Mouse (Mus musculus): Measurements from ENCODE around the gene Trappc5. TPM values are rescaled to one million over a fixed set of nuclear protein-coding genes. Genes with fewer than 3 reads are reported as not detected.
A peak's percentile ranks its signal among the peaks of the same experiment; 100 is the strongest.

Trappc5 gene
- polyA plus RNA-seq (2012; rRNA removed): 22.8 and 27.4 TPM in 2 replicates

DNA sequence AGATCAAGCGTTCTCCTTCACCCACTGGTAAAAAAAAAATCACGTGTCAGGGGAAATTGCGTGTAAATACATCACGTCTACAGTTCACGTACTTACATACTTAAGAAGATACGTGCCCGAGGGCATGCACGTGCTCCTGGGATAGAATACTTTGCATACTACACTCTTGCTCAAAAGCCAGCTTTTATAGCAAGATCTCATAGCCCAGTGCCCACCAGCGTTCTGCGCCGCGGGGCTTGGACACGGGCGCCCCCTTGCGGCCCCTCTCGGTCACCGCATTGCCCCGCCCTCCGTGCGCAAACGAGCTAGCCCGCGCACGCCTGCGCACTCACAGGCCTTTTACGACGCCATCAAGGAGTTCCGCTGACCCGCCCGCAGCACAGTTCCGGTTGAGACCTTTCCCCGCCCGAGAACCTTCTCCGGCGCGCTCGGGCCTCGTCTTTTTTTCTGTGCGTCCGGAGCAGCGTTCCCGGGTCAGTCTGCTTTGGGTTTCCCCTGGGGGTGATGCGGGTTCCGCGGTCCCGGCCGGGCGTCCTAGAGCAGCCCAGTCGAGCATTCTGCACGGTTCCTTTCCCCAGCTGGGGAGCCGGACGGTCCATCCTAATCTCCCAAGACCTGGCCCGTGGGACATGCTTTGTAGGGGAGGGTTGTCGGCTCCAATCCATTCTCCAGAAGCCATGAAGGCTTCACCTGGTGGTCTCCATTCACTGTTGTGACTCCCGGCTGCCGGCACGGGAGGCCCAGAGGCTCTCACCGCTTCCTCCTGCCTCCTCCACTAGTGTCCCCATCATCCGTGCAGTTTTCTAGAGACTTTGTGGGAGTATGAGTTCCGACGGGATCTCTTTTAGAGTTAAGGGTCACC lies at the start of gene Trappc5:
Gene Trappc5, plus strand, starts transcription at position 169 of the 862 bp plus-strand sequence.
- peak; percentile 70 for DNase-seq (ENCODE audit: low read depth, low spot score)
- WGBS: under 1% methylated on average over 61 of the region's 61 CpGs

- WGBS: 37% methylated on average over 5 of the region's 5 CpGs
- no peak for DNase-seq (ENCODE audit: low read depth, low spot score)
Measured at GRCm38 (mm10) chr8:3626971-3627370, 49.1 kb upstream of the Trappc5 start.

- 26% methylated on average over 5 of the region's 5 CpGs for WGBS
- no peak for DNase-seq (ENCODE audit: low read depth, low spot score)
Measured at GRCm38 (mm10) chr8:3628014-3628413, 48.1 kb upstream of the Trappc5 start.

GRCm38 (mm10) chr8:3630647-3631477 lies 45.2 kb upstream of the Trappc5 start, which contains the start of gene Stxbp2:
Gene Stxbp2, plus strand, starts transcription at chr8:3630955.
- DNase-seq (ENCODE audit: low read depth, low spot score): peak; percentile 70
- 4% methylated on average over 47 of the region's 47 CpGs for WGBS

DNA sequence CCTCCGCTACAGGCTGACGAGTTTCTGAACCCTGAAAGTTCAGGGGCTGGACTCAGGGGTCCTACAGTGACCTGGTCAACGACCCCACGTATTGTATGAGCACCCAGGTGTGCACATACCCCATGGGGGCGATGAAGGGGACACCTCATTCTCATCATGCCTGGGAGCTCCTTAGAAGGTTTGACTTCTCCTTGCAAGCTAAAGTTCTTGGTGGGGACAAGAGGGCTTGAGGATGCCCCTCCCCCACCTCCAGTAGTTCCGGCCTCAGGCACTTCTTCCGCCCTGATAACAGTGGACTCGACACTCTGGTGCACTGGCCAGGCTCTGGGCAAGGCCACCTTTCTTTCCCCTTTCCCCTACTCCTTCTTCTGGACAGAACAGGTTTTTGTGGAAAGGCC lies 44.6 kb upstream of the Trappc5 start:
- DNase-seq (ENCODE audit: low read depth, low spot score): no peak
- 4% methylated on average over 8 of the region's 8 CpGs for WGBS

GRCm38 (mm10) chr8:3645804-3646203 lies 30.3 kb upstream of the Trappc5 start:
- no peak for DNase-seq (ENCODE audit: low read depth, low spot score)
- WGBS: 18% methylated on average over 5 of the region's 5 CpGs

GRCm38 (mm10) chr8:3646824-3647531 lies 29.1 kb upstream of the Trappc5 start:
- DNase-seq (ENCODE audit: low read depth, low spot score): no peak
- 74% methylated on average over 6 of the region's 6 CpGs for WGBS

DNA sequence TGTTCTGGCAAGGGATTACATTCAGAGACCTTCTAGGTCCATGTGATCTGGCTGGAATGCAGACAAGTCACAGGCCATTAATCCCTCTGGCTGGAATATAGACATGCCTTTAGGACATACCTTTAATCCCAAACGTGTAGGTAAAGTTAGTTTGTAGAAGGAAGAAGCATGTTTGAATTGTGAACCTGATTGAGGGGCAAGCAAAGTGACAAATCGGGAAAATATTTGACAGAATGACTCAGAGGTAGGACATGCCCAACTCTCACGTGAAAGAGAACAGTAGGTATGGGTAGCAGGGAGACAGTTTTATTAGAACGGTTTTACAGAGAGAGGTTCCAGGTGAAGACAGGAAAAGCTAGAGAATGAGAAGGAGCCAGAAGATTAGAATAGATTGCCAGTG lies 28.5 kb upstream of the Trappc5 start:
- 36% methylated on average over 4 of the region's 4 CpGs for WGBS

GRCm38 (mm10) chr8:3648268-3648667 lies 27.8 kb upstream of the Trappc5 start:
- 50% methylated on average over 2 of the region's 2 CpGs for WGBS
- DNase-seq (ENCODE audit: low read depth, low spot score): no peak

More for the DNA sequence above, 28.5 kb upstream of the Trappc5 start:
- no peak for DNase-seq (ENCODE audit: low read depth, low spot score)

DNA sequence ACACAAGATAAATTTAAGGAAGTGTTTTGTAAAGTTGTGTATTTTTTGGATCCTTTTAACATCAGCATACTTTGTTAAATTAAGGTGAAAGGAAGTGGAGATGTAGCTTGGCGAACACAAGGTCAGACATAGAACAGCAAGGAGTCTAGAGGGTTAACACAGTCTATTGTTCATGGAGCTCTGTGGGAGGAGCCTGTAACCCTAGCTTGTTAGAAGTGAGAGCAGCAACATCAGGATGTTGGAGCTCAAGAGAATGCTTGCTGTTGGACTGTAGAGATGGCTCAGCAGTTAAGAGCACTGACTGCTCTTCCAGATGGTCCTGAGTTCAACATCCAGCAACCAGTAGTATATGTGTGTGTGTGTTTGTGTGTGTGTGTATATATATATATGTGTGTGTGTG lies 27.1 kb upstream of the Trappc5 start:
- no peak for DNase-seq (ENCODE audit: low read depth, low spot score)
- 60% methylated on average over 1 of the region's 1 CpGs for WGBS

- WGBS: 58% methylated on average over 3 of the region's 3 CpGs
- DNase-seq (ENCODE audit: low read depth, low spot score): no peak
Measured at GRCm38 (mm10) chr8:3652845-3653244, 23.3 kb upstream of the Trappc5 start.

GRCm38 (mm10) chr8:3654726-3655508 lies 21.2 kb upstream of the Trappc5 start:
- no peak for DNase-seq (ENCODE audit: low read depth, low spot score)

DNA sequence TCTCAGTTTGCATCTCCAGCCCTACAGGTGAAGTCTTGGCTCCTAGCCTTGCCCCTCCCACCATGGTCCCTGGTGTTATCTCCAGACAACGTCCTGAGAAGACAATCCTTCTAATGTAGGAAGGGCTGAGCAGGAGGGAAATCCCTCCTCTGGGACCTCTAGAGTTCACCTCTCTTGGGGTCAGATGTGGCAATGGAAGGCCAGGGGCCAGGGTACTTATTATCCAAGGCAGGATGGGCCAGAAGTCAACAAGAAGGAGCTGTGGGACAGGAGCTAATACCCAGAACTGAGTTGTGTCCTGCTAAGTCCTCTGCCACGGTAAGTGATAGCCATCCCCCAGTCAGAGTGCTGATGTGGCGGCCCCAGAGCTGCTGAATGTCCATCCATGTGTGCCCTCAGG lies 20.6 kb upstream of the Trappc5 start, which contains the start of gene Retn:
Gene Retn, plus strand, starts transcription at position 245 of the 400 bp plus-strand sequence.
- DNase-seq (ENCODE audit: low read depth, low spot score): no peak
- WGBS: 59% methylated on average over 3 of the region's 3 CpGs

More at GRCm38 (mm10) chr8:3654726-3655508, 21.2 kb upstream of the Trappc5 start:
- WGBS: 68% methylated on average over 11 of the region's 11 CpGs

- DNase-seq (ENCODE audit: low read depth, low spot score): no peak
- 20% methylated on average over 7 of the region's 7 CpGs for WGBS
Measured at GRCm38 (mm10) chr8:3656725-3657381, 19.2 kb upstream of the Trappc5 start.

DNA sequence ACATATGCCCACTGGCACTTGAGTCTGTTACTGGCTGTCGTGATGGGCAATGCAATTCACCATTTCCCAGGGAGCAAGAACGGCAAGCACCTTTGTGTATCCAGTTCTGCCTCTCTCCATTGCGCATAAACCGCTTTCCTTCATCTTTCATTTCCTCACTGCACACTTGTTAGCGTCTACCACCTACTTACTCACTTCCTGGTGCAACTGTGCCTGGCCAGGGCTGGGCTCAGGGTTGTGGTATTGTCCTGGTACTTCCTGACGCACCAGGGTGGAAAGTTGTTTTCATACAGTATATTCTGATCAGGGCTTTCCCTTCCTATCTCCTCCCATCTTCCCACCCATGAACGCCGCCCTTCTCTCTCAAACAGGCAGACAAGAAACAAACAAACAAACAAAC lies 15.2 kb upstream of the Trappc5 start:
- WGBS: 65% methylated on average over 8 of the region's 8 CpGs
- no peak for DNase-seq (ENCODE audit: low read depth, low spot score)

DNA sequence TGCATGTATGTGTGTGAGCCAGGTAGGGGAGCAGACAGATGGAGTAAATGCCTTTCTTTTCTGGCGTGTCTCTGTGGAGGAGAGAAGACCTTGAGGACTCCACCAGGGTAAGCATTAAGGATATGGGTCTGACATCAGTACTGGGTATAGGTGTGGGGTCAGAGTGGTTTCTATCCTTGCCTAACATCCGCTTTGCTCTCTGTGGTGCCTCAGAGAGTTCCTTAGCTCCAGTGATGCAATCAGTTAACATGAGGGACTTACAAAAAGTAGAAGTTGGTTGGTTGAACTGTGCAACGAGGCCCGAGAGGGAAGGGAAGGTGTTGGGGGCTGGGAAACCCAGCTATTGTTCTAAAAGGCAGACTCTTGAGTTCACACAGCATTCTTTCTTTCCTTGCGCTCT lies 11.7 kb upstream of the Trappc5 start:
- no peak for DNase-seq (ENCODE audit: low read depth, low spot score)
- WGBS: 48% methylated on average over 5 of the region's 5 CpGs

GRCm38 (mm10) chr8:3665507-3665906 lies 10.6 kb upstream of the Trappc5 start, which contains the start of gene Mcemp1:
Gene Mcemp1, plus strand, starts transcription at chr8:3665754.
- DNase-seq (ENCODE audit: low read depth, low spot score): no peak
- WGBS: 72% methylated on average over 6 of the region's 6 CpGs

- WGBS: 59% methylated on average over 2 of the region's 2 CpGs
- DNase-seq (ENCODE audit: low read depth, low spot score): no peak
Measured at GRCm38 (mm10) chr8:3670388-3670787, 5.7 kb upstream of the Trappc5 start.
